Mouse (Mus musculus) urinary bladder, postnatal 25 days (tissue): ENCODE measurements around the gene Shb.
"Not testable (repeated sequence)": the region's sequence is repeated elsewhere in the genome, so short reads cannot be mapped to it uniquely, and the experiment has no call there.

ENCODE experiments used
- DNase-seq: peaks from one replicate; pipeline ENCODE4 v3.0.0; 2022; ENCODE audit warnings: low spot score

Shb gene

DNA sequence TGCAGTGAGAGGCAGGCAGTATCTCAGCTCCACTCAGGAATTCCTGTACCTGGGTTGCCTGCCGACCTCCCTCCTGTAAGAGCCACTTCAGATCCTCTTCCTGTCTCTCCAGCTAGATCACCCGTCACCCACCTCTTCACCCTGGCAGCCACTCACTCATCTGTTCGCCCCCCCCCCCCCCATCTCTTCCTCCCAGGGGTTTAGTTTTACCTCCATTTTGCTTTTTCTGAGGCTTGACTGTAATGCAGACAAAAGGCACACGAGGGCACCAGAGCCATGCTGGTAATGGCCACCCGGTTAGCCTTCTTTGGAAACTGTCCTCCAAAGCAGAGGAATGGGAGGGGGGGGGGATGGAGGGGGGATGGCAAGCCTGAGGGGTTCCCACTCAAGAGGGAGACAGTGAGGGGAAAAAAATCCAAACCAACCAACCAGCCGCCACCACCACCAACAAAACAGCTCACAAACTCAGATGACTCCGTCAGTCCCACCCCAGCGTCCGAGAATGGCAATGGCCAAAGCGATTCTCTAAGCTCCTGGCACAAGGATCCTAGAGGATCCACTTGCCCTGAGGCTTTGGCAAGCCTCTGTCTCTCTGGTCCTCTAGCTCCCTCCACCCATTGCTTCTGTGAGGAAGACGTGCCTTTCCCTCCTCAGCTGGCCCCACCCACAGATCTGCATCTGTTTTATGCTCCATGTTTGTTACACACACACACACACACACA lies 113.9 kb downstream of the Shb start:
- peak; percentile 48 for DNase-seq

GRCm38 (mm10) chr4:45416314-45416713 lies 116.0 kb downstream of the Shb start:
- no peak for DNase-seq

DNA sequence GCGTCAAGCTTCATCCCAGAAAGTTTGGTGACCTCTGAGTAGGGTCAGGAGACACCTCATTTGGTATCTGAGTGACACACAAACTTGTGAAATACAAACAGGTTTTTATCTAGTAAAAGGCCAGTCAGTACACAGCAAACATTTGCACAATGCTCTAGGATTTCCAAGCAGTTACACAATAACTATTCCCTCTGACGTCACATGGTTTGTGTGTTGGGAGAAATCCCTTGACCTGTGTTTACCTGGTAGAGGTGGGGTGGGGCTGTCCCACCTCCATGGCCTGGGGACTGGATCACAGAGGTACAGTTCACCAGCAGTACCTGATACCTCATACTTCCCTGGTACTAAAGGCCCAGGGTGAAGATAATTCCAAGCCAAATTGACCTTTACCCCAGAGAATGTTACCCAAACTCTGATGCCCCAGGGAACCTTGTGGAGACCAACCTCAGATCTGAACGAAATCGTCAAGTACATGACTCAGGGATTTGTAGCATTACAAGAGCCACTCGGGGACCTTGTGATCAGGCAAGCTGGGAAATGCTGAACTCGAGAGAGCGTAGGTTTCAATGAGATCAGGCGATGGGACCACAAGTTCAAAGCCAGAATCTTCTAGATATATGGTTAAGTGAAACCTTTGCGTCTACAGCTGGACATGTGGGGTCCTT lies 118.5 kb downstream of the Shb start:
- no peak for DNase-seq

GRCm38 (mm10) chr4:45412433-45413192 lies 119.7 kb downstream of the Shb start:
- no peak for DNase-seq

- DNase-seq = no peak
Observed at GRCm38 (mm10) chr4:45411181-45411790, 121.0 kb downstream of the Shb start.

DNA sequence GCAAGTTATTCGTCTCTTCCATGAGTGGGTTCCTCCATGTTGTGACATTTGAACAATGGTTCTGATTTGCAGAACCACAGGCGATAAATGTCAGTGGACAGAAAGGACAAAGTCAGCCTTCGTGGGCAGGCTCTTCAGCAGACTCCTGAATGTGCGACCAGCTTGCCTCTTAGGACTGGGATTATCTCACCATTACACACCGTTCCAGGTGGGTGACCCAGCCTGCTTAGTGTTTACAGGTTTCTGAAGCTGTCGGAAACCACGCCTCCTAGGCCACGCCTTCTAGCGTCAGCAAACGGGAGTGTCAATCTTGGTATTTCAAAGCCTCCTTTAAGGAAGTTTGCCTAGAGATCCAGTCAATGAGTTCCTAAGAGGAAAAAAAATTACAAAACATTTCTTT lies 123.0 kb downstream of the Shb start:
- DNase-seq = peak; percentile 71

DNA sequence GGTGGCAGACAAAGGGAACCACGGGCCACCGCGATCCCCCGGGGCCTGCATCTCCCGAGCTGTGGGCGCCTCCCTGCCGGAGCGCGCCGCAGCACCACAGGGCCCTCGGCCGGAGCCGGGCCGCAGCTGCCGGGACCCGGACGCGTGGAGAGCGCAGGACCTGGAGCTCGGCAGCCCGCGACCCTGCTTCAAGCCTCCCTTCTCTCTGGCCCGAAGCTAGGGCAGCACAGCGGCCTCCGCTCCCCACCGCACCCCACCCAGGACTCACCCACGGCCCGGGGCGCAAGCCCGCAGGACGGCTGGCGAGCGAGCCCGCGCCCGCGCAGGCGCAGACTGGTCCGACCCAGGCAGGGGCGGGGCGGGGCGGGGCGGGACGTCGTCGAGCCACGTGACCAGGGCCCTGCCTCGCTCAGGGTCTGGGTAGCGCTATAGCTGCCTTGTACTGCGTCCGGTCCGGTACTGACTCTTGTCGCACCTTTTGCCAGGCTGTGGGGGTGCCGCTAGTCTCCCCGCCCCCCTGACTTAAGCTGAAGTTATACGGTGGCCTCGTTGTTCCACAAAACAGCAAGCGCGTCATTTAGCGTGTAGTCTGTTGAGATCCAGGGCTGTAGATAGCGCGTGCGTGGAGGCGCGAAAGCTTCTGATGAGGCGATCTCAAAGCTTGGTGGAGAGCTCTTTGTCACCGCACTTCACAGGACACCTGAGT lies 123.7 kb downstream of the Shb start, which contains the start of gene Slc25a51:
Gene Slc25a51, minus strand, starts transcription at position 340 of the 706 bp plus-strand sequence.
- peak; percentile 74 for DNase-seq

GRCm38 (mm10) chr4:45407703-45408334 lies 124.5 kb downstream of the Shb start:
- no peak for DNase-seq

DNA sequence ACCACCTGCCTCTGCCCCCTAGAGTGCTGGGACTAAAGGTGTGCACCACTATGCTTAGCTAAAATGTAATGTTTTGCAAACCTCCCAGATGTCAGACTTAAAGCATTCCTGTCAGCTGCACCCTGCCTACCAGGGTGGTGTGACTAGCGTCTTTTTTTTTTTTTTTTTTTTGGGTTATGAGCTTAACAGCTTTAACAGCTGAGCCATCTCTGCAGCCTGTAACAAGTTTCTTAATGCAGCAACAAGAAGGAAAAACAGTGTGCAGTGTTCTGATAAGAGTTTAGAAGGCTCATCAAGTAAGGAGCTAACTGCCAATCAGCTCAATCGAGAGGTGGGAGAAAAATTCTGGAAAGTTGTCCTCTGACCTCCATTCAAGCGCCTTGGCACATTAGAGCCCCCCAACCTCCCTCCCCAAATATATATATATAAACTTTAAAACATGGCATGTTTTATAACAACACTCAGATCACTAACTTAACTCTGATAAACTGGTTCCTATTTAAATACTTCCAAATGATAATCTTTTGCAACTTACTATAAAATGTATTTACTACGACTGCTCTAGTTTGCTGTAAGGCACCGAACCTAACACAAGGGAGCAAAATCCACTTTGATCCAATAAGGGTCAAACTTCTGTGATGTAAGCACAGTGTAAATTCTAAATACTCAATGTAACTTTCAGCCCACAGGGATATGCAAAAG lies 125.1 kb downstream of the Shb start:
- no peak for DNase-seq

DNA sequence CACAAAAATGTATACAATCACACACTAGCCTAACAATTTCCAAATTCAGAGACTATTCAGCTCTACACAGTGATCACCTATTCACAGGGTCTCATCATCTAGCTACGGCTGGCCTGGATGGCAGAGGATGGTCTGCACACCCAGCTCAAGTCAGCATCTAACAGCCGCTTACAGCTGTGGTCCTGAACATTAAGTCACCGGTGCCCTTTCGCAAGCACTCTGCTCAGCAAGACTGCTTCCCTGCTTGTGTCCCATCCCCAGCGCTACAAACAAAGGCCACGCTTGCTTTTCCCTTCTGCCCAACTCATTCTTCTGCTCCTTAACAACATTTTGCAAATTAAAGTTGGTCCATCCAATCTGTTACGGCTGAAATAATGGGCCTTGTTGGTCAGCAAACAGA lies 125.9 kb downstream of the Shb start:
- DNase-seq = no peak

- DNase-seq = no peak
Observed at GRCm38 (mm10) chr4:45405315-45405714, 127.0 kb downstream of the Shb start.

DNA sequence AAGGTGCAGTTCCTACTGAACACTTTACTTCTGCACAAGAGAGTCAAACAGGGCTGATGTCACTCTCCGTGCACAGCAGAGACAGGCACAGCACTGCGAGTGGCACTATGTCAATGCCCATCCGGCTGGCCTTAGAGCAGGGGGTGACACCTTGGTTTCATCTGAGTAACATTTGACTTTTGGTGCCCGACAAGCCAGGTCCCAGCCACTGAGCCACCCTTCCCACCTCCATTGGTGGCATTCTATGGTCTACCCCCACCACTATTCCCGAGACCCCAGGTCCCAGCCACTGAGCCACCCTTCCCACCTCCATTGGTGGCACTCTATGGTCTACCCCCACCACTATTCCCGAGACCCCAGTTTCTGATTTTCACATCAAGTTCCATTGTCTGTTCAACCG lies 128.2 kb downstream of the Shb start:
- DNase-seq = no peak

- no peak for DNase-seq
Observed at GRCm38 (mm10) chr4:45403499-45403878, 128.8 kb downstream of the Shb start.

DNA sequence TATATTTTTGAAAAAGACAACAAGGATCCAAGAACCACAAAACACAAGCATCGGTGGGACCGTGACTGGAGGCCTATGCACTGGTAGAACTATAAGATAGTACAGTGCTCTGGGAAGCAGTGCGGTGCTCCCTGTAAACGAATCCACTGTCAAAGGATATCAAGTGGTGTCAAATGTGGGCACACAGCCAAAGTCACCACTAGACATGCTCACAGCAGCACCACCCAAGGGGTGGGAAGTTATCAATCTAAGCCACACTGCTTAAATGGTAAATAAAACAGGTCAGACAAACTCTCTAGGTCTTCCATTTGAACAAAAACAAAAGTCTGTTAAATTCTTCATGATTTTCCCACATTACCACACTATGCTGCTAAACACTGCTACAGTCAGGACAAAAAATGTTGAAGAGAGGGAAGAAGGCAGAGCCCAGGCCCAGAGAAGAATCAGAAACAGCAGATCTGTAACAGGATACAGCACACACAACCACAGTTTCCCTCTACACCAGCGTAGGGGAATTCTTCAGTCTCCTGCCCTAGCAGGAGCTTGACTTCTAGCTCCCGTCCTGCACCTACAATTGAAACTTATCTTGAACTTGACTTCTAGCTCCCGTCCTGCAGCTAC lies 129.3 kb downstream of the Shb start:
- DNase-seq = no peak

DNA sequence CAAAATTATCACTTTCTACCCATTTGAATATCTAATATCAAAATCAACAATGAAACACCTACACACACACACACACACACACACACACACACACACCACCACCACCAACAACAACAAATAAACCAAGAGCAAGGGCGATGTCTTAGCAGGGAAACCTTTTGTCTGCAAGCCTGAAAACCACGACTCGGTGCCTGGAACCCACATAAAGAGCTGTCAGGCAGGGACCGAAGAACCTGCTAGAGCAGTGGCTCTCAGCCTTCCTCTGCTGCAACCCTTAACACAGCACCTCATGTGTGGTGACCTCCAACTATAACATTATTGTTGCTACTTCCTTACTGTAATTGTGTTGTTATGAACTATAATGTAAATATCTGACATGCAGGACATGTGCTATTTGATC lies 130.0 kb downstream of the Shb start:
- no peak for DNase-seq

GRCm38 (mm10) chr4:45399421-45400210 lies 132.7 kb downstream of the Shb start:
- no peak for DNase-seq

- DNase-seq = not testable (repeated sequence)
Observed at GRCm38 (mm10) chr4:45398315-45398714, 134.0 kb downstream of the Shb start.

GRCm38 (mm10) chr4:45396211-45396610 lies 136.1 kb downstream of the Shb start:
- not testable (repeated sequence) for DNase-seq

- no peak for DNase-seq
Observed at GRCm38 (mm10) chr4:45393658-45394057, 138.6 kb downstream of the Shb start.
